Mouse (Mus musculus) heart, embryonic 14.5 days (tissue): Measurements from ENCODE around the gene Prkab2. TPM values are rescaled to one million over a fixed set of nuclear protein-coding genes. Genes with fewer than 3 reads are reported as not detected.

Experiments
- ATAC-seq: fragments of 200-750 bp; cut with Nextera tagmentation; 2 replicates; pipeline ENCODE4 v1.8.0; 2017; ENCODE audit warnings: low read depth, moderate TSS enrichment; ENCODE audit not compliant: insufficient number of reproducible peaks, insufficient read depth, low FRiP score
- H3K27ac ChIP-seq, 2 experiments: fragments of 200-500 bp in 1 of 2; fragments of 300-500 bp in 1 of 2; sonication (generic) in 1 of 2; replicated peaks in 1 of 2; 2 replicates each; pipeline ENCODE4 v1.5.1; 2012 to 2014; ENCODE audit warnings: low read depth in 2 of 2, low read length in 2 of 2, control low read depth in 1 of 2, mild to moderate bottlenecking in 1 of 2, mixed read lengths in 1 of 2; ENCODE audit not compliant: control insufficient read depth in 1 of 2, insufficient read depth in 1 of 2
- H3K27me3 ChIP-seq: fragments of 300-500 bp; sonication (generic); 2 replicates; pipeline ENCODE4 v1.6.1; 2014; ENCODE audit warnings: mild to moderate bottlenecking, low read length, control low read depth; ENCODE audit not compliant: control insufficient read depth, insufficient read depth
- H3K36me3 ChIP-seq: fragments of 300-500 bp; sonication (generic); 2 replicates; pipeline ENCODE4 v1.6.1; 2014; ENCODE audit warnings: mild to moderate bottlenecking, control low read depth, low read length, mixed read lengths; ENCODE audit not compliant: control insufficient read depth, insufficient read depth
- H3K4me1 ChIP-seq, 2 experiments: fragments of 200-500 bp in 1 of 2; fragments of 300-500 bp in 1 of 2; sonication (generic) in 1 of 2; 2 replicates each; pipeline ENCODE4 v1.6.1; 2012 to 2014; ENCODE audit warnings: low read length in 2 of 2, control low read depth in 1 of 2, mixed read lengths in 1 of 2; ENCODE audit not compliant: control insufficient read depth in 2 of 2, insufficient read depth in 2 of 2
- H3K4me2 ChIP-seq: fragments of 300-500 bp; sonication (generic); 2 replicates; pipeline ENCODE4 v1.6.1; 2014; ENCODE audit warnings: mild to moderate bottlenecking, low read length
- H3K4me3 ChIP-seq, 2 experiments: fragments of 200-500 bp in 1 of 2; fragments of 300-500 bp in 1 of 2; sonication (generic) in 1 of 2; 2 replicates each; pipeline ENCODE4 v1.5.1; 2012 to 2014; ENCODE audit warnings: low read length in 2 of 2, mild to moderate bottlenecking in 2 of 2, control low read depth in 1 of 2, low read depth in 1 of 2, moderate library complexity in 1 of 2; ENCODE audit not compliant: control insufficient read depth in 1 of 2, insufficient read depth in 1 of 2
- H3K9ac ChIP-seq: fragments of 300-500 bp; sonication (generic); 2 replicates; pipeline ENCODE4 v1.6.1; 2014; ENCODE audit warnings: mild to moderate bottlenecking, low read length
- H3K9me3 ChIP-seq: fragments of 300-500 bp; sonication (generic); 2 replicates; pipeline ENCODE4 v1.6.1; 2016; ENCODE audit warnings: low read length, control low read depth; ENCODE audit not compliant: control insufficient read depth
- WGBS: fragments of 180-500 bp; shearing (Covaris S2); extraction: QIAGEN DNeasy Blood & Tissue Kit; methylation state at CpG from one replicate; pipeline ENCODE4 v1.1.7; 2014; 5-methylcytosine and 5-hydroxymethylcytosine counted together
- polyA plus RNA-seq: library from polyadenylated mRNA; unstranded; fragments of >200 nt; fragmentation: Nextera tagmentation; extraction: Ambion mirVana; gene quantifications from 2 replicates; pipeline ENCODE4 v1.2.1, GENCODE M21; 2014

The Prkab2 gene
- polyA plus RNA-seq, 1 experiment from 2014 or later: 14.4 TPM

DNA sequence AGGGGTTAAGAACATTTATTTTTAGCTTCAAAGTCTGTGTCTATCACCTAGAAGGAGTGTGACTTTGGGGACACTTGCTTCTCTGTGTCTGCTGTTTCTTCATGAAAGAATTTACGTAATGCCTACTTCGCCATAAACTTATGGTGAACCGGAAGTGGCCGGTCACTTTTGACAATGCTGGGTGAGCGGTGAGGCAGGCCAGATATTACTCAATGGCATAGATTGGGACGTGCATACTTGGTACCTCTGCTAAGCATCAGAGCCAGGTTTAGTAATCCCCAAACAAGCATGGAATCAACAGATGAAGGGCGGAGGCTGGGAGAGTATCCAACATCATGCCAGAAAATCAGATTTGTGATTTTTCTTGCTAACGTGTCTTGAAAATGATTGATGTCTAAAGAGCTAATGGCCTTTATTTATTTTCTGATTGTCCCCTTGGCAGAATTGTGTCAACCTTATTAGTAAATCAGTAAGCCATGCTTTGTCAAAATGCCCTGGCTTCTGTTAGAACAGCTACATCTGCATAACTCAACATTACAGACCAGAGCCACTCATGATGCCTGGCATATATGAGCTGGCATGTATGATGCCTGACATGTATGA, 26.6 kb upstream of the Prkab2 start:
- Histone ChIP-seq H3K36me3 (no peaks in the 10 kb centered on the region), H3K4me2 (no peak overlapping the region), H3K4me1 (peaks cover 6 to 18% of the 10 kb centered on the region in 2 experiments), H3K9ac (no peak overlapping the region), H3K9me3 (no peaks in the 10 kb centered on the region), H3K27me3 (no peaks in the 10 kb centered on the region), H3K4me3 (no peak overlapping the region), H3K27ac (no peak overlapping the region)
- no peak for ATAC-seq
- WGBS: 61% methylated on average over 8 of the region's 8 CpGs

DNA sequence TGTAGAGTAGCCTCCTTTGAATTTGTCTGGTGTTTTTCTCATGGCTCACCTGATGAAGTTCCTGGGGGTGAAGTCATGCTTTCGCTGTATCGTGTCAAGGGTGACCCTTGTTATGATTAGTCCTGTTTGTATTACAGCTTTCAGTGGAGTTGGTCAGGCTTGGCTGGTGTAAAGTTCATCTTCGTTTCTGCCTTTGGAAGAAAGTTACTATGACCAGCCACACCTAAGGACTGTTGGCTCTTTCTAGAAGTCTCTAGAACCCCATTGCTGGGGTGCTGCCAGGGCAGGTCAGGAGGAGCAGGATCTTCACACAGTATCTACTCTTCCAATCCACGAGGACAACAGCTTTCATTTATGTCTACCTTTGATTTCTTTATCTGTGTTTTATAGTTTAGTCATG, 24.5 kb upstream of the Prkab2 start:
- no peak for ATAC-seq
- Histone ChIP-seq H3K27me3 (no peaks in the 10 kb centered on the region), H3K4me3 (no peak overlapping the region), H3K27ac (no peak overlapping the region), H3K4me2 (no peak overlapping the region), H3K9ac (no peak overlapping the region), H3K36me3 (no peaks in the 10 kb centered on the region), H3K9me3 (no peaks in the 10 kb centered on the region), H3K4me1 (peaks cover 6 to 18% of the 10 kb centered on the region in 2 experiments)
- WGBS: 77% methylated on average over 4 of the region's 4 CpGs

DNA sequence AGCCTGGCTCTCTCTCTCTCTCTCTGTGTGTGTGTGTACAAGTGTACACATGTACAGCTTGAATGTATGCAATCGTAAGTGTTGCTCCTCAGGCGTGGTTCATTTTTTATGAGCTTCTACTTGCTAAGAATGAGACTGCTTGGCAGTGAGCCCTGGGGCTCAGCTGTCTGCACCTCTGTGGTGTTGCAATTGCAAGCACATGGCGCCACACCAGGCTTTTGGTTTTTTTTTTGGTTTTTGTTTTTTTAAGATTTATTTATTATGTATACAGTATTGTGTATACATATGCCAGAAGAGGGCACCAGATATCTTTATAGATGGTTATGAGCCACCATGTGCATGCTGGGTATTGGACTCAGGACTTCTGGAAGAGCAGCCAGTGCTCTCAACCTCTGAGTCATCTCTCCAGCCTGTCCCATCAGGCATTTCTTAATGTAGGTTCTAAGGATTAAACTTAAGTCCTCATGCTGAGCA, 23.7 kb upstream of the Prkab2 start:
- H3K36me3 ChIP-seq: no peaks in the 10 kb centered on the region
- no peak overlapping the region for H3K4me3 ChIP-seq
- H3K4me1 ChIP-seq: peaks cover 3 to 12% of the 10 kb centered on the region in 2 experiments
- WGBS: 35% methylated on average over 3 of the region's 3 CpGs
- 0 out of 4 replicates have a peak overlapping the region, but pooled peaks of 1 of the 2 experiments have one; percentile 30 for H3K27ac ChIP-seq
- no peaks in the 10 kb centered on the region for H3K27me3 ChIP-seq
- H3K9me3 ChIP-seq: no peaks in the 10 kb centered on the region
- H3K4me2 ChIP-seq: no peak overlapping the region
- peak; percentile 59; the same call in 1 of the 2 replicates for ATAC-seq
- no peak overlapping the region for H3K9ac ChIP-seq

DNA sequence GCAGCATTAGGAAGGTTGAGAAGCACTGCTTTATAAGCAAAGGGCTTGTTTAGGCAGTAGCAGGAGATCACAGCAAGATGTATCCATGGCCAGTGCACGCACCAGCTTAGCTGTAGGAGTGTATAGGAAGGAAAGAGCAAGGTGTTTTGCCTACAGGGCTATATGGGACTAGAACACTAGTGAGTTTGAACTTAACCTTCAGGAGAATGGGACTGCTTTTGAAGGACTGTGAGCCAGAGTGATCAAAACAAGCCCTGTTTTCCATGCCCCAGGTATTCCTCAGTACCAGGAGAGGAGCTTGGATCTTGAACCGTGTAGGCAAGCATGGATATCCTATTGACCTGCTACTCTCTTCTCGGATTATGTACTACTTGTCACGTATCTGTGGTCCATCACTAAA, 16.6 kb upstream of the Prkab2 start:
- ATAC-seq: no peak
- 87% methylated on average over 4 of the region's 4 CpGs for WGBS
- no peak overlapping the region for H3K27ac ChIP-seq
- H3K9ac ChIP-seq: no peak overlapping the region
- no peaks in the 10 kb centered on the region for H3K36me3 ChIP-seq
- H3K4me1 ChIP-seq: no peaks in the 10 kb centered on the region
- H3K9me3 ChIP-seq: no peaks in the 10 kb centered on the region
- H3K27me3 ChIP-seq: no peaks in the 10 kb centered on the region
- no peak overlapping the region for H3K4me3 ChIP-seq
- H3K4me2 ChIP-seq: no peak overlapping the region

GRCm38 (mm10) chr3:97642001-97642400, 16.0 kb upstream of the Prkab2 start:
- H3K27ac ChIP-seq: no peak overlapping the region
- H3K9me3 ChIP-seq: no peaks in the 10 kb centered on the region
- H3K9ac ChIP-seq: no peak overlapping the region
- no peak overlapping the region for H3K4me3 ChIP-seq
- H3K4me1 ChIP-seq: no peaks in the 10 kb centered on the region
- 68% methylated on average over 9 of the region's 9 CpGs for WGBS
- ATAC-seq: no peak
- no peaks in the 10 kb centered on the region for H3K36me3 ChIP-seq
- H3K27me3 ChIP-seq: no peaks in the 10 kb centered on the region
- H3K4me2 ChIP-seq: no peak overlapping the region

GRCm38 (mm10) chr3:97648518-97648917, 9.5 kb upstream of the Prkab2 start:
- Histone ChIP-seq H3K27me3 (no peaks in the 10 kb centered on the region), H3K27ac (no peak overlapping the region), H3K9ac (no peak overlapping the region), H3K4me3 (no peak overlapping the region), H3K36me3 (no peaks in the 10 kb centered on the region), H3K9me3 (no peaks in the 10 kb centered on the region), H3K4me2 (no peak overlapping the region), H3K4me1 (peaks cover 12 to 17% of the 10 kb centered on the region in 2 experiments)
- WGBS: 36% methylated on average over 1 of the region's 1 CpGs
- ATAC-seq: no peak

GRCm38 (mm10) chr3:97649022-97649421, 9.0 kb upstream of the Prkab2 start:
- H3K4me3 ChIP-seq: no peak overlapping the region
- no peaks in the 10 kb centered on the region for H3K27me3 ChIP-seq

GRCm38 (mm10) chr3:97649469-97649868, 8.5 kb upstream of the Prkab2 start:
- Histone ChIP-seq H3K9me3 (no peaks in the 10 kb centered on the region), H3K9ac (no peak overlapping the region), H3K36me3 (no peaks in the 10 kb centered on the region), H3K27ac (no peak overlapping the region), H3K27me3 (no peaks in the 10 kb centered on the region), H3K4me3 (no peak overlapping the region), H3K4me1 (peaks cover 12 to 17% of the 10 kb centered on the region in 2 experiments), H3K4me2 (no peak overlapping the region)
- WGBS: 76% methylated on average over 6 of the region's 6 CpGs
- no peak for ATAC-seq

More at GRCm38 (mm10) chr3:97649022-97649421, 9.0 kb upstream of the Prkab2 start:
- H3K4me2 ChIP-seq: no peak overlapping the region
- H3K27ac ChIP-seq: no peak overlapping the region
- 61% methylated on average over 3 of the region's 3 CpGs for WGBS
- peaks cover 12 to 17% of the 10 kb centered on the region in 2 experiments for H3K4me1 ChIP-seq
- H3K9me3 ChIP-seq: no peaks in the 10 kb centered on the region
- no peaks in the 10 kb centered on the region for H3K36me3 ChIP-seq
- H3K9ac ChIP-seq: no peak overlapping the region
- ATAC-seq: no peak
